Mouse (Mus musculus): ENCODE results near the gene Gm8926. TPM values are rescaled to one million over a fixed set of nuclear protein-coding genes. Genes with fewer than 3 reads are reported as not detected.
"Not testable (repeated sequence)": the region's sequence is repeated elsewhere in the genome, so short reads cannot be mapped to it uniquely, and the experiment has no call there.

Gm8926 gene
- polyA plus RNA-seq (2015; fragmentation: Nextera tagmentation; extraction: Ambion mirVana) = not detected in 2 replicates

GRCm38 (mm10) chr5:11770248-11770647 lies at the start of gene Gm8926:
TSS of gene Gm8926 (plus strand) at chr5:11770548.
- not testable (repeated sequence) for H3K27ac ChIP-seq; H3K36me3 ChIP-seq; ATAC-seq (ENCODE audit: insufficient number of reproducible peaks, insufficient read depth, low FRiP score, low TSS enrichment, low read depth); H3K4me1 ChIP-seq; H3K9ac ChIP-seq; H3K27me3 ChIP-seq; H3K4me2 ChIP-seq; H3K4me3 ChIP-seq; H3K9me3 ChIP-seq
- WGBS = 78% methylated on average over 1 of the region's 4 CpGs

Other genes with a start within 250 kb of the Gm8926 start
- not detected in 2 replicates for gene Gm6460, start 175.6 kb upstream of the Gm8926 start, polyA plus RNA-seq (2015; fragmentation: Nextera tagmentation; extraction: Ambion mirVana)
- gene Gm8922, start 88.6 kb upstream of the Gm8926 start, polyA plus RNA-seq (2015; fragmentation: Nextera tagmentation; extraction: Ambion mirVana) = not detected in 2 replicates
- gene Gm6465, start 75.0 kb downstream of the Gm8926 start, polyA plus RNA-seq (2015; fragmentation: Nextera tagmentation; extraction: Ambion mirVana) = not detected in 2 replicates
- gene 4933402N22Rik, start 147.5 kb downstream of the Gm8926 start, polyA plus RNA-seq (2015; fragmentation: Nextera tagmentation; extraction: Ambion mirVana) = not detected in 2 replicates

All from embryonic facial prominence, embryonic 13.5 days (tissue).